Mouse (Mus musculus) frontal cortex, postnatal 10 days (tissue): Measurements from ENCODE around the gene Serinc5.
"Not testable (repeated sequence)": the region's sequence is repeated elsewhere in the genome, so short reads cannot be mapped to it uniquely, and the experiment has no call there.

Experiments
- DNase-seq, 2 experiments: peaks; one replicate each; pipeline ENCODE4 v3.0.0; 2022; ENCODE audit warnings: low spot score in 2 of 2, mixed read lengths in 1 of 2

Gene Serinc5

GRCm38 (mm10) chr13:92662555-92663286 is 51.8 kb downstream of the Serinc5 start:
- DNase-seq, result no peak

- no peak for DNase-seq
Measured at GRCm38 (mm10) chr13:92665008-92665407, 54.1 kb downstream of the Serinc5 start.

GRCm38 (mm10) chr13:92668214-92668985 is 57.5 kb downstream of the Serinc5 start:
- no peak for DNase-seq

- no peak for DNase-seq
Measured at GRCm38 (mm10) chr13:92671727-92672126, 60.8 kb downstream of the Serinc5 start.

GRCm38 (mm10) chr13:92674676-92675075 is 63.8 kb downstream of the Serinc5 start:
- DNase-seq, result no peak

GRCm38 (mm10) chr13:92675308-92675707 is 64.4 kb downstream of the Serinc5 start:
- DNase-seq, result no peak

GRCm38 (mm10) chr13:92675897-92676584 is 65.2 kb downstream of the Serinc5 start:
- no peak for DNase-seq

- DNase-seq, result no peak
Measured at GRCm38 (mm10) chr13:92677656-92678055, 66.8 kb downstream of the Serinc5 start.

GRCm38 (mm10) chr13:92679661-92680060 is 68.8 kb downstream of the Serinc5 start:
- no peak for DNase-seq

- DNase-seq, result no peak
Measured at GRCm38 (mm10) chr13:92681541-92681940, 70.7 kb downstream of the Serinc5 start.

GRCm38 (mm10) chr13:92682833-92683232 is 71.9 kb downstream of the Serinc5 start:
- DNase-seq, result no peak

GRCm38 (mm10) chr13:92683464-92683863 is 72.6 kb downstream of the Serinc5 start:
- no peak for DNase-seq

- no peak for DNase-seq
Measured at GRCm38 (mm10) chr13:92684310-92684709, 73.4 kb downstream of the Serinc5 start.

- no peak for DNase-seq
Measured at GRCm38 (mm10) chr13:92685273-92685672, 74.4 kb downstream of the Serinc5 start.

- DNase-seq, result not testable (repeated sequence)
Measured at GRCm38 (mm10) chr13:92687151-92687550, 76.3 kb downstream of the Serinc5 start.

GRCm38 (mm10) chr13:92689061-92689460 is 78.2 kb downstream of the Serinc5 start:
- DNase-seq, result no peak

- DNase-seq, result no peak
Measured at GRCm38 (mm10) chr13:92693866-92694550, 83.1 kb downstream of the Serinc5 start.

GRCm38 (mm10) chr13:92696491-92696939 is 85.6 kb downstream of the Serinc5 start:
- no peak for DNase-seq

- no peak for DNase-seq
Measured at GRCm38 (mm10) chr13:92697141-92697540, 86.2 kb downstream of the Serinc5 start.

GRCm38 (mm10) chr13:92698781-92699180 is 87.9 kb downstream of the Serinc5 start:
- no peak for DNase-seq

- DNase-seq, result no peak
Measured at GRCm38 (mm10) chr13:92699395-92699794, 88.5 kb downstream of the Serinc5 start.

- no peak for DNase-seq
Measured at GRCm38 (mm10) chr13:92702035-92702434, 91.1 kb downstream of the Serinc5 start.
